Mouse (Mus musculus) forebrain, embryonic 10.5 days (tissue): ENCODE data around the gene Gm6164. TPM values are rescaled to one million over a fixed set of nuclear protein-coding genes. Genes with fewer than 3 reads are reported as not detected.
"Not testable (repeated sequence)": the region's sequence is repeated elsewhere in the genome, so short reads cannot be mapped to it uniquely, and the experiment has no call there.

ENCODE experiments used
- DNase-seq: peaks from one replicate; pipeline ENCODE4 v3.0.0-alpha.2; 2017; ENCODE audit warnings: low spot score; ENCODE audit errors: extremely low spot score
- H3K27ac ChIP-seq: fragments of 300-500 bp; sonication (generic); 2 replicates; pipeline ENCODE4 v1.5.1; 2016; ENCODE audit warnings: mild to moderate bottlenecking
- H3K27me3 ChIP-seq: fragments of 300-500 bp; sonication (generic); 2 replicates; pipeline ENCODE4 v1.6.1; 2016; ENCODE audit warnings: mild to moderate bottlenecking; ENCODE audit not compliant: poor library complexity, severe bottlenecking
- H3K36me3 ChIP-seq: fragments of 300-500 bp; sonication (generic); replicated peaks from 2 replicates; pipeline ENCODE4 v1.6.1; 2016; ENCODE audit warnings: mild to moderate bottlenecking, moderate library complexity
- H3K4me1 ChIP-seq: fragments of 300-500 bp; sonication (generic); 2 replicates; pipeline ENCODE4 v1.6.1; 2016
- H3K4me3 ChIP-seq: fragments of 300-500 bp; sonication (generic); 2 replicates; pipeline ENCODE4 v1.5.1; 2016; ENCODE audit warnings: mild to moderate bottlenecking, moderate library complexity
- H3K9me3 ChIP-seq: fragments of 300-500 bp; sonication (generic); 2 replicates; pipeline ENCODE4 v1.6.1; 2016; ENCODE audit warnings: mild to moderate bottlenecking, moderate library complexity
- WGBS: fragments of 180-500 bp; shearing (Covaris S2); methylation state at CpG from one replicate; pipeline ENCODE4 v1.1.7; 2016; 5-methylcytosine and 5-hydroxymethylcytosine counted together
- polyA plus RNA-seq: library from polyadenylated mRNA; unstranded; fragments of >200 nt; fragmentation: Nextera tagmentation; extraction: Ambion mirVana; gene quantifications from 2 replicates; pipeline ENCODE4 v1.2.1, GENCODE M21; 2016

Gm6164 gene
- not detected in 2 replicates for polyA plus RNA-seq

GRCm38 (mm10) chr7:20205507-20205906 is at the start of gene Gm6164:
Gm6164 (minus strand) TSS chr7:20205607.
- not testable (repeated sequence) for H3K27me3 ChIP-seq, H3K36me3 ChIP-seq, H3K4me1 ChIP-seq, H3K27ac ChIP-seq, H3K9me3 ChIP-seq, H3K4me3 ChIP-seq, DNase-seq
- WGBS = no CpG with 5 or more reads among the region's 2 CpGs

GRCm38 (mm10) chr7:20233728-20234127 is 28.3 kb upstream of the Gm6164 start, which contains the start of gene Gm4498:
Gm4498 (minus strand) TSS chr7:20233828.
- no CpG with 5 or more reads among the region's 2 CpGs for WGBS
- H3K4me3 ChIP-seq, H3K4me1 ChIP-seq, H3K36me3 ChIP-seq, DNase-seq, H3K27ac ChIP-seq, H3K27me3 ChIP-seq, H3K9me3 ChIP-seq: not testable (repeated sequence)

GRCm38 (mm10) chr7:20193410-20193809 is 12.0 kb downstream of the Gm6164 start, which contains the start of gene Vmn1r95:
Vmn1r95 (plus strand) TSS chr7:20193710.
- no CpG with 5 or more reads among the region's 3 CpGs for WGBS
- not testable (repeated sequence) for H3K36me3 ChIP-seq, H3K27ac ChIP-seq, H3K4me3 ChIP-seq, H3K27me3 ChIP-seq, DNase-seq, H3K9me3 ChIP-seq, H3K4me1 ChIP-seq

- H3K4me1 ChIP-seq, DNase-seq, H3K9me3 ChIP-seq, H3K4me3 ChIP-seq, H3K27ac ChIP-seq, H3K36me3 ChIP-seq, H3K27me3 ChIP-seq: not testable (repeated sequence)
- WGBS = no CpG with 5 or more reads among the region's 3 CpGs
These were observed 37.1 kb downstream of the Gm6164 start, which contains the start of gene Vmn1r94 for GRCm38 (mm10) chr7:20168277-20168676. Vmn1r94 (minus strand) TSS chr7:20168377.

Other genes starting within 250 kb of the Gm6164 start
- not detected in 2 replicates for gene Ceacam20, start 240.2 kb downstream of the Gm6164 start, polyA plus RNA-seq
- gene Nlrp9b, start 214.1 kb downstream of the Gm6164 start, polyA plus RNA-seq = not detected in 2 replicates
- not detected in 2 replicates for gene Vmn1r91, start 105.9 kb downstream of the Gm6164 start, polyA plus RNA-seq
- not detected in 2 replicates for gene Gm16442, start 83.0 kb downstream of the Gm6164 start, polyA plus RNA-seq
- not detected in 2 replicates for gene Vmn1r93, start 66.5 kb downstream of the Gm6164 start, polyA plus RNA-seq
- gene Vmn1r94, start 37.2 kb downstream of the Gm6164 start, polyA plus RNA-seq = not detected in 2 replicates
- gene Vmn1r95, start 11.9 kb downstream of the Gm6164 start, polyA plus RNA-seq = not detected in 2 replicates
- not detected in 2 replicates for gene Gm4498, start 28.2 kb upstream of the Gm6164 start, polyA plus RNA-seq
- not detected in 2 replicates for gene Gm5890, start 57.2 kb upstream of the Gm6164 start, polyA plus RNA-seq
- not detected in 2 replicates for gene Gm4133, start 128.5 kb upstream of the Gm6164 start, polyA plus RNA-seq
- gene Gm5728, start 169.8 kb upstream of the Gm6164 start, polyA plus RNA-seq = not detected in 2 replicates
- gene Vmn1r100, start 212.3 kb upstream of the Gm6164 start, polyA plus RNA-seq = not detected in 2 replicates
- not detected in 2 replicates for gene Vmn1r101, start 237.0 kb upstream of the Gm6164 start, polyA plus RNA-seq